Comparison of ENCODE assay signal across 9 mouse cellular contexts in the genomic region with DNA sequence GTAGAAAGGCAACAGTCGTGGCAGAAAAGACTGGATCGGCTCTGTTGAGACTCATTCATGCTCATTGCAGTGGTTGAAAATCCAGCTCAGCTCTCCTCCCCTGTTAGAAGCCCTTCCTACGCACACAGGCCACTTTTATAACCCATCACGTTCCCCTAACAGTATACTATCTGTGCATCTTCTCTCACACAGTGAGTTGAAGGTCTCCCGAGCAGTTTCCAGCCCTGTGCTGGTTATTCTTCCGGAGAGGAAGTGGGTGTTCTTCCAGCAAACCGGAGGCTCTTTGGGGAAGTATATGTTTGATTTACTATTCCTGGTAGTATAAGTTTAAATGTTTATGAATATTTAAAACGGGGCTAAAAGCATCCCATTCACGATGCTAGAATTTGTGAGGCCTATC. TPM values are rescaled to one million over a fixed set of nuclear protein-coding genes. Genes with fewer than 3 reads are reported as not detected.
DNase-seq lines count a peak whose midpoint lies in the region; ATAC-seq lines count a peak whose summit lies in the region.
"Had no signal": no experiment of that assay in that cellular context is flagged by ENCODE, and none has a peak within 500 bp of the region (broad histone marks: within the 10 kb centered on the region; RNA-seq: fewer than 3 reads in every experiment).

No protein-coding gene starts in this region.

- H3K4me1 ChIP-seq in hindbrain, embryonic 13.5 days (replicated peaks) = peaks cover 11% of the 10 kb centered on the region
- peaks cover 15% of the 10 kb centered on the region for H3K4me1 ChIP-seq in hindbrain, embryonic 10.5 days (replicated peaks)
- H3K4me1 ChIP-seq in embryonic facial prominence, embryonic 13.5 days = peaks cover 22% of the 10 kb centered on the region
- H3K4me1 ChIP-seq in intestine, embryonic 14.5 days (replicated peaks; ENCODE audit: control insufficient read depth, insufficient read depth, low read length) = peaks cover 6% of the 10 kb centered on the region
- peaks cover 9% of the 10 kb centered on the region; the same call in 1 of the 2 replicates for H3K4me1 ChIP-seq in midbrain, embryonic 14.5 days (ENCODE audit: control insufficient read depth, insufficient read depth, low read length)

- no peak overlapping the region for H3K9ac ChIP-seq in hindbrain, embryonic 13.5 days
- no peak overlapping the region; the same call in 1 of the 2 replicates for H3K9ac ChIP-seq in embryonic facial prominence, embryonic 13.5 days
- H3K9ac ChIP-seq in intestine, embryonic 14.5 days (ENCODE audit: low read length) = peak overlapping the region; percentile 47; the same call in 1 of the 2 replicates
- no peak overlapping the region for H3K9ac ChIP-seq in midbrain, embryonic 14.5 days (replicated peaks; ENCODE audit: low read length)

- peak overlapping the region; percentile 49 for H3K4me3 ChIP-seq in hindbrain, embryonic 13.5 days
- no peak overlapping the region for H3K4me3 ChIP-seq in hindbrain, embryonic 10.5 days
- H3K4me3 ChIP-seq in embryonic facial prominence, embryonic 13.5 days = no peak overlapping the region
- H3K4me3 ChIP-seq in intestine, embryonic 14.5 days (ENCODE audit: low read depth, low read length) = peak overlapping the region; percentile 45; the same call in 1 of the 2 replicates
- H3K4me3 ChIP-seq in midbrain, embryonic 14.5 days (replicated peaks; ENCODE audit: low read depth, low read length) = no peak overlapping the region

- no peaks in the 10 kb centered on the region for H3K9me3 ChIP-seq in hindbrain, embryonic 13.5 days
- no peaks in the 10 kb centered on the region for H3K9me3 ChIP-seq in hindbrain, embryonic 10.5 days
- no peaks in the 10 kb centered on the region for H3K9me3 ChIP-seq in embryonic facial prominence, embryonic 13.5 days
- H3K9me3 ChIP-seq in intestine, embryonic 14.5 days (ENCODE audit: control insufficient read depth, low read length) = no peaks in the 10 kb centered on the region
- H3K9me3 ChIP-seq in midbrain, embryonic 14.5 days (ENCODE audit: control insufficient read depth, low read length) = no peaks in the 10 kb centered on the region
- H3K9me3 ChIP-seq: midbrain, embryonic 12.5 days had no signal

- H3K27me3 ChIP-seq in hindbrain, embryonic 13.5 days = peaks cover 20% of the 10 kb centered on the region
- H3K27me3 ChIP-seq in hindbrain, embryonic 10.5 days (ENCODE audit: insufficient read depth, poor library complexity, severe bottlenecking) = peaks cover 36% of the 10 kb centered on the region
- peaks cover 18% of the 10 kb centered on the region; the same call in 1 of the 2 replicates for H3K27me3 ChIP-seq in embryonic facial prominence, embryonic 13.5 days
- H3K27me3 ChIP-seq in intestine, embryonic 14.5 days (replicated peaks; ENCODE audit: control insufficient read depth, insufficient read depth, low read length) = peaks cover 9% of the 10 kb centered on the region
- H3K27me3 ChIP-seq in midbrain, embryonic 14.5 days (ENCODE audit: control insufficient read depth, insufficient read depth, low read length) = peaks cover 8% of the 10 kb centered on the region; the same call in 1 of the 2 replicates

- WGBS in hindbrain, embryonic 13.5 days = 71% methylated on average over 9 of the region's 9 CpGs
- WGBS in hindbrain, embryonic 10.5 days = 66% methylated on average over 9 of the region's 9 CpGs
- 57% methylated on average over 9 of the region's 9 CpGs for WGBS in embryonic facial prominence, embryonic 13.5 days
- WGBS in intestine, embryonic 14.5 days = 35% methylated on average over 9 of the region's 9 CpGs
- WGBS in midbrain, embryonic 14.5 days = 62% methylated on average over 9 of the region's 9 CpGs

- no peaks in the 10 kb centered on the region for H3K36me3 ChIP-seq in hindbrain, embryonic 13.5 days
- H3K36me3 ChIP-seq in hindbrain, embryonic 10.5 days = no peaks in the 10 kb centered on the region
- H3K36me3 ChIP-seq in embryonic facial prominence, embryonic 13.5 days = no peaks in the 10 kb centered on the region
- no peaks in the 10 kb centered on the region for H3K36me3 ChIP-seq in intestine, embryonic 14.5 days (ENCODE audit: control insufficient read depth, insufficient read depth, low read length)
- no peaks in the 10 kb centered on the region for H3K36me3 ChIP-seq in midbrain, embryonic 14.5 days (ENCODE audit: control insufficient read depth, insufficient read depth, low read length)
- H3K36me3 ChIP-seq: midbrain, embryonic 12.5 days had no signal

- no peak for ATAC-seq in hindbrain, embryonic 13.5 days (ENCODE audit: low FRiP score)
- ATAC-seq in embryonic facial prominence, embryonic 13.5 days (ENCODE audit: insufficient number of reproducible peaks, insufficient read depth, low FRiP score, low TSS enrichment, low read depth) = no peak
- no peak for ATAC-seq in intestine, embryonic 14.5 days (replicated peaks; ENCODE audit: low FRiP score, low TSS enrichment, low read depth)
- no peak for ATAC-seq in midbrain, embryonic 14.5 days (ENCODE audit: low FRiP score, low TSS enrichment)
- ATAC-seq in megakaryocyte-erythroid progenitor cell, adult 5-6 weeks (replicated peaks; ENCODE audit: low FRiP score, low TSS enrichment, poor library complexity, severe bottlenecking) = no peak

- H3K4me2 ChIP-seq in hindbrain, embryonic 13.5 days = peak overlapping the region; percentile 96
- H3K4me2 ChIP-seq in embryonic facial prominence, embryonic 13.5 days = peak overlapping the region; percentile 100; the same call in 1 of the 2 replicates
- peak overlapping the region; percentile 99 for H3K4me2 ChIP-seq in intestine, embryonic 14.5 days (ENCODE audit: low read length)
- H3K4me2 ChIP-seq in midbrain, embryonic 14.5 days (ENCODE audit: low read length) = peak overlapping the region; percentile 96

- no peak overlapping the region for H3K27ac ChIP-seq in hindbrain, embryonic 13.5 days
- no peak overlapping the region for H3K27ac ChIP-seq in hindbrain, embryonic 10.5 days
- peak overlapping the region; percentile 72 for H3K27ac ChIP-seq in embryonic facial prominence, embryonic 13.5 days
- no peak overlapping the region for H3K27ac ChIP-seq in intestine, embryonic 14.5 days (ENCODE audit: low read depth)
- no peak overlapping the region for H3K27ac ChIP-seq in midbrain, embryonic 14.5 days (replicated peaks; ENCODE audit: low read depth, low read length)
- H3K27ac ChIP-seq: midbrain, embryonic 12.5 days had no signal

- no peak for DNase-seq in hindbrain, embryonic 10.5 days (ENCODE audit: low spot score)
- no peak for DNase-seq in intestine, embryonic 14.5 days (ENCODE audit: low spot score)
- DNase-seq in midbrain, embryonic 14.5 days = no peak
- DNase-seq in spleen, adult 18-20 months = no peak
- DNase-seq in spleen, postnatal 4 days (ENCODE audit: low spot score in 2 of 2) = no peak

RNA-seq across cellular contexts. Expression of a gene that starts 0.6 kb away (rescaled TPM):
- polyA plus RNA-seq in hindbrain, embryonic 13.5 days (2015; fragmentation: Nextera tagmentation; extraction: Ambion mirVana) = 0.22 and 0.71 TPM in 2 replicates
- 2.5 and 3.7 TPM in 2 replicates for polyA plus RNA-seq in hindbrain, embryonic 10.5 days (2016; fragmentation: Nextera tagmentation; extraction: Ambion mirVana)
- 7.8 and 11.7 TPM in 2 replicates for polyA plus RNA-seq in embryonic facial prominence, embryonic 13.5 days (2015; fragmentation: Nextera tagmentation; extraction: Ambion mirVana)
- polyA plus RNA-seq in intestine, embryonic 14.5 days (2014; fragmentation: Nextera tagmentation; extraction: Ambion mirVana) = 0.19 and 0.28 TPM in 2 replicates
- polyA plus RNA-seq in midbrain, embryonic 14.5 days (2014; fragmentation: Nextera tagmentation; extraction: Ambion mirVana) = 0.11 and 0.13 TPM in 2 replicates
- not detected in 2 replicates for total RNA-seq in megakaryocyte-erythroid progenitor cell, adult 5-6 weeks (2014; fragmentation: Nextera tagmentation)
- not detected in 2 replicates for total RNA-seq in megakaryocyte-erythroid progenitor cell, adult 5-6 weeks (2017)

RNA-seq across cellular contexts. Expression of a gene that starts 25.7 kb away (rescaled TPM):
- polyA plus RNA-seq in hindbrain, embryonic 13.5 days (2015; fragmentation: Nextera tagmentation; extraction: Ambion mirVana) = 229 and 244 TPM in 2 replicates
- 130 and 147 TPM in 2 replicates for polyA plus RNA-seq in hindbrain, embryonic 10.5 days (2016; fragmentation: Nextera tagmentation; extraction: Ambion mirVana)
- polyA plus RNA-seq in embryonic facial prominence, embryonic 13.5 days (2015; fragmentation: Nextera tagmentation; extraction: Ambion mirVana) = 384 and 457 TPM in 2 replicates
- polyA plus RNA-seq in intestine, embryonic 14.5 days (2014; fragmentation: Nextera tagmentation; extraction: Ambion mirVana) = 185 and 204 TPM in 2 replicates
- polyA plus RNA-seq in midbrain, embryonic 14.5 days (2014; fragmentation: Nextera tagmentation; extraction: Ambion mirVana) = 141 and 151 TPM in 2 replicates
- total RNA-seq in megakaryocyte-erythroid progenitor cell, adult 5-6 weeks (2014; fragmentation: Nextera tagmentation) = 50.3 and 55.2 TPM in 2 replicates
- 104 and 135 TPM in 2 replicates for total RNA-seq in megakaryocyte-erythroid progenitor cell, adult 5-6 weeks (2017)

RNA-seq across cellular contexts. Expression of a gene that starts 26.5 kb away (rescaled TPM):
- 19.4 and 20.5 TPM in 2 replicates for polyA plus RNA-seq in hindbrain, embryonic 13.5 days (2015; fragmentation: Nextera tagmentation; extraction: Ambion mirVana)
- 21.1 and 22.9 TPM in 2 replicates for polyA plus RNA-seq in hindbrain, embryonic 10.5 days (2016; fragmentation: Nextera tagmentation; extraction: Ambion mirVana)
- 22.6 and 26.5 TPM in 2 replicates for polyA plus RNA-seq in embryonic facial prominence, embryonic 13.5 days (2015; fragmentation: Nextera tagmentation; extraction: Ambion mirVana)
- polyA plus RNA-seq in intestine, embryonic 14.5 days (2014; fragmentation: Nextera tagmentation; extraction: Ambion mirVana) = 13.2 and 16.6 TPM in 2 replicates
- 15.2 and 22.2 TPM in 2 replicates for polyA plus RNA-seq in midbrain, embryonic 14.5 days (2014; fragmentation: Nextera tagmentation; extraction: Ambion mirVana)
- 5.8 and 6.5 TPM in 2 replicates for total RNA-seq in megakaryocyte-erythroid progenitor cell, adult 5-6 weeks (2014; fragmentation: Nextera tagmentation)
- 5.4 and 7.5 TPM in 2 replicates for total RNA-seq in megakaryocyte-erythroid progenitor cell, adult 5-6 weeks (2017)

Comparison
In these comparisons a context has a peak if more than half of its experiments do, and no peak if none do; other contexts are left out.
1. H3K4me3 ChIP-seq: peak in hindbrain, embryonic 13.5 days (single experiment) and intestine, embryonic 14.5 days (single experiment); none in hindbrain, embryonic 10.5 days (single experiment), embryonic facial prominence, embryonic 13.5 days (single experiment) and midbrain, embryonic 14.5 days (single experiment).
2. Peak in every context shown above with its lines, with median percentiles within 50 percentile points of each other: H3K4me2 ChIP-seq.